Mouse (Mus musculus) erythroblast, embryonic 14.5 days (primary cell): ENCODE data around the gene Mtmr3. TPM values are rescaled to one million over a fixed set of nuclear protein-coding genes. Genes with fewer than 3 reads are reported as not detected.

Experiments used
- H3K27me3 ChIP-seq: 2 replicates; pipeline ENCODE4 v1.6.1; 2012; ENCODE audit warnings: inconsistent platforms; ENCODE audit not compliant: control insufficient read depth
- H3K36me3 ChIP-seq: 2 replicates; pipeline ENCODE4 v1.6.1; 2012; ENCODE audit warnings: mild to moderate bottlenecking, inconsistent platforms; ENCODE audit not compliant: control insufficient read depth
- H3K4me1 ChIP-seq: 2 replicates; pipeline ENCODE4 v1.6.1; 2012; ENCODE audit warnings: inconsistent platforms; ENCODE audit not compliant: control insufficient read depth
- H3K4me3 ChIP-seq: replicated peaks from 2 replicates; pipeline ENCODE3; 2012; ENCODE audit warnings: moderate library complexity, mild to moderate bottlenecking, inconsistent platforms
- H3K9me3 ChIP-seq: 2 replicates; pipeline ENCODE4 v1.6.1; 2012; ENCODE audit warnings: low read length, inconsistent platforms, mixed read lengths; ENCODE audit not compliant: control insufficient read depth
- GATA1 ChIP-seq: IDR thresholded peaks from 2 replicates; pipeline ENCODE4 v1.6.1; 2012; ENCODE audit warnings: low read length, inconsistent platforms, mixed read lengths
- TAL1 ChIP-seq: IDR thresholded peaks from 3 replicates; pipeline ENCODE4 v1.6.1; 2012; ENCODE audit warnings: low read length, inconsistent platforms, mixed read lengths
- polyA plus RNA-seq: library from polyadenylated mRNA; stranded (reverse); fragments of >175 nt; gene quantifications from 2 replicates; pipeline ENCODE4 v1.2.3, GENCODE M21; 2012

Gene Mtmr3
- polyA plus RNA-seq, 1 experiment = 4.2 TPM

GRCm38 (mm10) chr11:4605414-4605813 is 10.8 kb upstream of the Mtmr3 start:
- Histone ChIP-seq H3K27me3 (peaks cover 59% of the 10 kb centered on the region), H3K4me3 (no peak overlapping the region), H3K4me1 (peaks cover 13% of the 10 kb centered on the region), H3K9me3 (peaks cover 3% of the 10 kb centered on the region; the same call in 1 of the 2 replicates), H3K36me3 (no peaks in the 10 kb centered on the region)
- no peak for TF ChIP-seq TAL1
- TF ChIP-seq GATA1 = no peak

DNA sequence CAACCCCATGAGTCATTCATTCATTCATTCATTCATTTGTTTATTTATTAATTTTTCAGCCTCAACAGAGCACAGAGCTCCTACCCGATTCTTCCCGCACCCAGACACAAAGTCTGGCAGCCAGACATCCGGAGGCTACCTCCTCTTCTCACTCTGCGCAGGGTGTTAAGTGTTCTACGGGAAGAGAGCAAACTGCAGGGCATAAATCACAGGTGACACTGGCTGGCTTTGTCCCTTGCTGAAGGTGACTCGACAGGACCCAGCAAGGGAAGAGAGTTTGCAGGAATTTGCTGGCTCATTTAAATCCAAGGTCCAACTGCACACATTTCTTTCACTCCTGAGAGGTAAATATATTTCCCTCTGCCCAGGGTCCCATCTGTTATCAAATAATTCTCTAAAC is 9.8 kb upstream of the Mtmr3 start:
- peaks cover 13% of the 10 kb centered on the region for H3K4me1 ChIP-seq
- peaks cover 51% of the 10 kb centered on the region for H3K27me3 ChIP-seq
- H3K4me3 ChIP-seq = no peak overlapping the region
- TF ChIP-seq GATA1 = no peak
- no peak for TF ChIP-seq TAL1
- H3K36me3 ChIP-seq = no peaks in the 10 kb centered on the region
- peaks cover 3% of the 10 kb centered on the region; the same call in 1 of the 2 replicates for H3K9me3 ChIP-seq

DNA sequence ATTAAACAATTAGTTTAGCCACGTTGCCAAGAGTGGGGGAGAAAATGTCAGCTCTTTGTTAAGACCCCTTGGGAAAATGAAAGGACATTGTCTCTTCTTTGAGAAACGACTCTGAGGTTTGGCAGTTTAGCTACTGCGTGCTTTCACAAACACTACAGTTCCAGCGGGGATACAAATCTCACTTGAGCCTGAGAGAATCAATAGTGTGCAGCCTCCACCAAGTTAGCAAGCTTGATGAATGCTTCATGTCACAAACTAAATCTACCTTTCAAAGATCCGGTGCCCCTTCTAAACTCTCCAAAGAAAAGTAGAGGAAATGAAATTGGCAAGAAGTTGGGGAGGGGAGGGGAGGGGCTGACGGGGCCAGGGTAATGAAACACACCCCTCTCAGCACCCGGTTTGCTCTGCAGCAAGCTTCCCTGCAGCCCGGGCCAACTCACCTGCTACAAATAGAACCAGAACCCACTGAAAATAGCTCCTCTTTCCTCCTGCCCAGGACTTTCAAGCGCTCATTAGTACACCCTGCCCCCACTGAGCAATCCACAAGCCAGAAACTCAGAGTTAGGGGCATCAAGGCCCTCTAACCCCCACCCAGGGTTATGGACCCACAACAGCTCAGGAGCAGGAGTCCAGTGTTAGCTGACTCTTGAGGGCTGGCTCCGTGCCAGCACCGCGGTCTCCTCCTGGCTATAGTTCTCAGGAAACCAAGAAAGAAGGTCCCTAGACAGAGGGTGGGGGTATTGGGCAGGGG is 8.2 kb upstream of the Mtmr3 start:
- Histone ChIP-seq H3K36me3 (no peaks in the 10 kb centered on the region), H3K4me3 (no peak overlapping the region), H3K27me3 (peaks cover 45% of the 10 kb centered on the region), H3K9me3 (peaks cover 3% of the 10 kb centered on the region; the same call in 1 of the 2 replicates), H3K4me1 (peaks cover 13% of the 10 kb centered on the region)
- TF ChIP-seq GATA1 = no peak
- no peak for TF ChIP-seq TAL1

GRCm38 (mm10) chr11:4601890-4602289 is 7.2 kb upstream of the Mtmr3 start:
- Histone ChIP-seq H3K36me3 (no peaks in the 10 kb centered on the region), H3K9me3 (peaks cover 3% of the 10 kb centered on the region; the same call in 1 of the 2 replicates), H3K4me3 (no peak overlapping the region), H3K4me1 (peaks cover 13% of the 10 kb centered on the region), H3K27me3 (peaks cover 45% of the 10 kb centered on the region)
- TF ChIP-seq TAL1 (no peak), GATA1 (no peak)

DNA sequence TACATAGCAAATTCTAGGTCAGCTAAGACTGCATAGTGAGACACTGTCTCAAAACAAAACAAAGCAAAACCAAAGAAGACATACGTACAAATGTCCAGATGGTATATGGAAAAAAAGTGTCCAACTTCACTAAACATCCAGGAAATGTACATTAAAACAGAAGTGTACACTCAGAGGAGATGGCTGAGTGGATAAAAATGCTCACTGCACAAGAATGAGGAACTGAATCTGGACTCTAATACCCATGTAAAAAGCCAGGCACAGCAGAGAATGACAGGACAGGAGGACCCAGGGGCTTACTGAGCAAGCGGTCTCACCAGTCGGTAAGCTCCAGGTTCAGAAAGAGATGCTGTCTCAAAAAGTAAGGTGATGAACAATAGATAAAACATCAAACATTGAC is 5.3 kb upstream of the Mtmr3 start:
- Histone ChIP-seq H3K4me1 (peaks cover 14% of the 10 kb centered on the region), H3K4me3 (no peak overlapping the region), H3K9me3 (no peaks in the 10 kb centered on the region), H3K36me3 (no peaks in the 10 kb centered on the region), H3K27me3 (peaks cover 32% of the 10 kb centered on the region)
- TF ChIP-seq GATA1 = no peak
- no peak for TF ChIP-seq TAL1

DNA sequence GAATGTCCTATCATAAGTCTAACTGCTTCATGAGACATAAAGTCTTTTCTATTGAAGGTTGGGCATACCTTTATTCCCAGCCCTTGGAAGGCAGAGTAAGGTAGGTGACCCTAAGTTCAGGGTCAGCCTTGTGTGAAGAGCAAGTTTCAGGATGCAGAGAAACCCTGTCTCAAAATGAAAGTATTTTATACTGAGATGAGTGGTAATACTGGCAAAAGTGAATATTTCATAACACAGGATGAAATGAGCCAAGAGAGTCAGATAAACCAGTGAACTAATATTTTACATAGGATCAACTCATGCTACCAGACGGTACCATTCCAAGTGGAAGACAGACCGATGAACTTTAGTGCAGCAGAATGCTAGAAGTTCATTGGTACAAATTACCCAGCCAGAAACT is 3.7 kb upstream of the Mtmr3 start:
- H3K4me3 ChIP-seq = no peak overlapping the region
- peaks cover 15% of the 10 kb centered on the region for H3K4me1 ChIP-seq
- no peaks in the 10 kb centered on the region for H3K9me3 ChIP-seq
- peaks cover 17% of the 10 kb centered on the region for H3K27me3 ChIP-seq
- TF ChIP-seq TAL1 = no peak
- no peak for TF ChIP-seq GATA1
- H3K36me3 ChIP-seq = peaks cover 4% of the 10 kb centered on the region; the same call in 1 of the 2 replicates

- Histone ChIP-seq H3K9me3 (no peaks in the 10 kb centered on the region), H3K36me3 (peaks cover 47% of the 10 kb centered on the region), H3K27me3 (no peaks in the 10 kb centered on the region), H3K4me1 (peaks cover 48% of the 10 kb centered on the region), H3K4me3 (peak overlapping the region; percentile 100)
- no peak for TF ChIP-seq TAL1
- TF ChIP-seq GATA1 = no peak
Observed at GRCm38 (mm10) chr11:4593849-4594607, 635 bp downstream of the Mtmr3 start.

DNA sequence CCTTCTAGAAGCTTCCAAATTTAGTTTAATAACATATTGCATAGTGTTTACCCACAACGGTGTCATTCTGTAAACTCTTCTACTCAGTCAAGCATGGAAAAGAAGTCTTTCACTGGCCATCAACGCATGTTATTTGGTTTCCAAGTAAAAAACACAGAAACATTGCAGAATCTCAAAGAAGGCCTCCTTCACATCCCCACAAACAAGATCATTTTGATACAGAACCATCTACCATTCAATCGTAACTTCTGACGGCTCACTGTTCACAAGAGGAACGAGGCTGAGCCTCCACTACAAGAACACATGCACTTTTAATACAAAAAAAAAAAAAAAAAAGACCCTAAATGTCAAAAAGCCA is 1.2 kb downstream of the Mtmr3 start:
- peak overlapping the region; percentile 100 for H3K4me3 ChIP-seq
- H3K9me3 ChIP-seq = no peaks in the 10 kb centered on the region
- H3K4me1 ChIP-seq = peaks cover 51% of the 10 kb centered on the region
- TF ChIP-seq GATA1 (no peak), TAL1 (no peak)
- no peaks in the 10 kb centered on the region for H3K27me3 ChIP-seq
- peaks cover 53% of the 10 kb centered on the region for H3K36me3 ChIP-seq

DNA sequence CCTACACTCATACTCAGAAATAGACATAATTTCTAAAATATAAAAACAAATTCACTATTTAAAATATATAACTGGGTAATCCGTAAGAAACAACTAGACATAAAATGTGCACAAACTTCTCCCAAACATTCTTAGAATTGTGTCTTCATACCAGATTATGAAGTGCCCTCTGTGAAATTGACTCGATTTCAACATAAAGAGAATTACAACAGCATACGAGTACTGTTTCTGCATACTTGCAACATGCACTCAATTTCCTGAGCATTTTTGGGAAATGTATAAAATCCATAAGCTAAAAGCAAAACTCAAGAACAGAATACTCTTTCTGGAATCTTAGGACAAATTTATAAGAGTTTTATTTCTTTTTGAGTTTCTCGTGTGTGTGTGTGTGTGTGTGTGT is 2.9 kb downstream of the Mtmr3 start:
- Histone ChIP-seq H3K4me1 (peaks cover 61% of the 10 kb centered on the region), H3K9me3 (no peaks in the 10 kb centered on the region), H3K4me3 (peak overlapping the region; percentile 100), H3K36me3 (peaks cover 68% of the 10 kb centered on the region), H3K27me3 (no peaks in the 10 kb centered on the region)
- TF ChIP-seq GATA1 (no peak), TAL1 (no peak)
